Mouse (Mus musculus) kidney, adult 2 months (tissue): ENCODE measurements around the gene Bmf. TPM values are rescaled to one million over a fixed set of nuclear protein-coding genes. Genes with fewer than 3 reads are reported as not detected.

Experiments
- DNase-seq: peaks from one replicate; pipeline ENCODE4 v3.0.0; 2021
- H3K27ac ChIP-seq: fragments of 200-500 bp; 2 replicates; pipeline ENCODE4 v1.5.1; 2012; ENCODE audit warnings: low read depth, low read length, control low read depth, inconsistent platforms; ENCODE audit not compliant: insufficient read depth
- H3K27me3 ChIP-seq: fragments of 200-500 bp; replicated peaks from 2 replicates; pipeline ENCODE4 v1.6.1; 2012; ENCODE audit warnings: mild to moderate bottlenecking, moderate library complexity, low read length, inconsistent platforms; ENCODE audit not compliant: control insufficient read depth, insufficient read depth
- H3K36me3 ChIP-seq: fragments of 200-500 bp; 2 replicates; pipeline ENCODE4 v1.6.1; 2012; ENCODE audit warnings: mild to moderate bottlenecking, moderate library complexity, low read length, inconsistent platforms; ENCODE audit not compliant: control insufficient read depth, insufficient read depth
- H3K4me1 ChIP-seq: fragments of 200-500 bp; 2 replicates; pipeline ENCODE4 v1.6.1; 2011; ENCODE audit warnings: low read length; ENCODE audit not compliant: control insufficient read depth, insufficient read depth
- H3K4me3 ChIP-seq: fragments of 200-500 bp; 2 replicates; pipeline ENCODE4 v1.5.1; 2011; ENCODE audit warnings: mild to moderate bottlenecking, low read depth, low read length, control low read depth; ENCODE audit not compliant: insufficient read depth
- CTCF ChIP-seq: fragments of 200-500 bp; conservative IDR thresholded peaks from 2 replicates; pipeline ENCODE4 v1.5.1; 2011; ENCODE audit warnings: low read depth, mild to moderate bottlenecking, control low read depth, low read length, moderate library complexity, mixed read lengths; ENCODE audit not compliant: insufficient read depth, insufficient read length
- POLR2A ChIP-seq: fragments of 200-500 bp; IDR thresholded peaks from one replicate; pipeline ENCODE4 v1.6.1; 2011; ENCODE audit warnings: low read depth, low read length, control low read depth
- WGBS: fragments of 180-500 bp; shearing (Covaris S2); methylation state at CpG from one replicate; pipeline ENCODE4 v1.1.7; 2018; 5-methylcytosine and 5-hydroxymethylcytosine counted together
- polyA plus RNA-seq: library from polyadenylated mRNA; depleted of rRNA; stranded (reverse); fragments of >200 nt; gene quantifications from 2 replicates; pipeline ENCODE4 v1.2.3, GENCODE M21; 2012; rRNA removed

The Bmf gene
- 9.1 and 10.5 TPM in 2 replicates for polyA plus RNA-seq

DNA sequence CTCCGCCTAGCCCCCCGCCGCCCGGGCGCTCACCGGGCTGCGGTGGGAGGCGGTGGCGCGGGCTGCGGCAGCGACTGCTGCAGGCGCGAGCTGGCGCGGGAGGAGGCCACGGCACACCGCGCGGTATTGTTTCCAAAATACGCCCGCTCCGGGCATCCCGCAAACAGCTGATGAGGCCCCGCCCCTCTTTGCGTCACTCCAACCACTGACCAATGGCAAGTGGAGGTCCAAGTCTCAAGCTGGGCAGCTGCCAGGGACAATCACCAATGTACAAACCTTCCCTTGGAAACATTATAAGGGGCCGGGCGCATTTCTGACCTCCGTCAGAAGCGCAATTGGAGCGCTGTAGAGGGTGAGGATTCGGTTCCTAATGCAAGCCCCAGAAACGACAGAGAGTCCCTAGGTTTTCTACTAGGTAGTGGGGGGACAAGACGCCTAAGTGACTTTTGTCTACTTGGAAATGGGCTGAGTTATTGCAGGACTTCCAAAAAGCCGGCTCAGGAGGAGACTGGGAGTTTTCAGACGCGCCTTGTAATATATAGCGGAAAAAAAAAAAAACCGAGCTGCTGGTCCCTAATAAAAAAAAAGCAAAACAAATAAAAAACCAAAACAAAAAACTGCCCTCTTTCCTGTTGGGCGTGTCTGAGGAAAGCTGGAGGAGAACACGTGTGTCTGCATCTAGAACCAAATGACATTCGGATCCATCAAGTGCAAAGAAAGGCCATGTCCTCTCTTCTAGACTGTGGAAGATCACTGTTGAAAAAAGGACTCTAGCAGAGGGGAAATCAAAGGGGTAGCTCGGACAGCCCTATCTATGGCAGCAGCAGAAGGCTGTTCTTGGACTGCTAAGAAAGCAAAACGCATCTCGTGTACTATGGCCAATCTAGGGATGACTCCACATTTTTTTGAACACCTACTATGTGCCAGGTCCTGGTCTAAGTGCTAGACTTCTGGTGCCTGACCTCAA is at the start of gene Bmf:
Bmf (minus strand) TSS at position 181 of the 967 bp plus-strand sequence.
- DNase-seq: peak; percentile 100
- peaks cover 24% of the 10 kb centered on the region for H3K4me1 ChIP-seq
- no peaks in the 10 kb centered on the region for H3K36me3 ChIP-seq
- no peak for TF ChIP-seq CTCF
- TF ChIP-seq POLR2A: no peak
- 1% methylated on average over 45 of the region's 45 CpGs for WGBS
- H3K27me3 ChIP-seq: no peaks in the 10 kb centered on the region
- H3K4me3 ChIP-seq: peak within 1 kb of the TSS; percentile 68
- H3K27ac ChIP-seq: peak within 1 kb of the TSS; percentile 32

DNA sequence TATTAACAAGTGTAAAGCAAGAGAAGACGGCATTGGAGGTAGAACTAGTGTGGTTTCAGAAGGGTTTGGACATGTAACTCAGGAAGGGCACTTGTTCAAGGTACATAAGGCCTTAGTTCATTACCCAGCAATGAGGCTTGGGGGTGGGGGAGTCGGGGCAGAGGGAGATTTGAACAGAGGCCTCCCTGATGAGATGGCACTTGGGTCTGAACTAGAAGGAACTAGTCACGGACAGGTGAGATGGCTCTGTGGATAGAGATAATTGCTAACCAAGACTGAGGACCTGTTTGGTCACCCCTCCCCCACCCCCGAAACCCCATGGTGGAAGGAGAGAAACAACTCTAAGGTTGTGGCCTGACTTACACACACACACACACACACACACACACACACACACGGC is 49.6 kb upstream of the Bmf start:
- 38% methylated on average over 5 of the region's 5 CpGs for WGBS
- DNase-seq: no peak
- Histone ChIP-seq H3K27ac (no peak overlapping the region), H3K27me3 (no peaks in the 10 kb centered on the region), H3K4me1 (peaks cover 3% of the 10 kb centered on the region; the same call in 1 of the 2 replicates), H3K36me3 (no peaks in the 10 kb centered on the region), H3K4me3 (no peak overlapping the region)
- TF ChIP-seq POLR2A (no peak), CTCF (no peak)

DNA sequence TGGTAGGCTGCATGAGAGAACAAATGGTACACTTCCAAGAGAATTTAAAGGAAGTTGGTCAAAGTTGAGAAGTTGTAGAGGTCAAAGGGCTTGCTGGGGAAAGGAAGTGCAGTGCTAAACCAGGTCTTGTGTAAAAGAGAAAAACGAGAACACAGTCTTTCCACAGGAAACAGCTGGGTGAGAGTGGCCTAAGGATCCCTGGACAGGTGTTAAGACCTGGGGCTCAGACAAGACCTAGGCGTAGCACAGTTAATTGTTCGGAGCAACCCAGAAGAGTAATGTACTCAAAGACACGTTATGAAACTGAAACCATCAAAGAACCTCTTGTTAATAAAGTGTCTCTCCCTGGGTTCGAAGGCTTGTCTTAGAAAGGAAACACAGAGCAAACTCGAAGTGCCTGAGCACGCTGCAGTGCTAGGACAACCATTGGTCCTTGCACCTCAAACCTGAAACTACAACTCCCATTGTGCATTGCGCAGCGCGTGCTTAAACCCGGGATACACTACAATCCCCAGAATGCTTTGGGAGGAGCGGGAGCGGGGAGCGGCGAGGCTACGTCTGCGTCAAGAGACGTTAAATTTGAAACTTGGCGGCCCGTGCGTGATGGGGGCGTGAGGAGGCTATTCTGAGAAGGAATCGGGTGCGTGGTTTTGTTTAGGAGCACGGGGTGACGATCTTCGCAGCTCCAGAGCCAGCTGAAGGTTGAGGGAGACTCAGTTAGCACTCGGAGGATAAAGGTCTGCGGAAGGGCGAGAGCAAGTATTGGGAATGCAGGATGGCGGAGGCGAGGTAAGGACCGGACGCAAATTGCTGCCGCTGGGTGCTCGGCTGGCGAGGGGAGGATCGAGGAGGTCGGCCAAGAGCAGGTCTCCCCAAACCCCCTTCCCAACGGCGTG is 48.4 kb upstream of the Bmf start, which contains the start of gene Bub1b:
Bub1b (plus strand) TSS at position 539 of the 896 bp plus-strand sequence.
- H3K4me1 ChIP-seq: peaks cover 3% of the 10 kb centered on the region; the same call in 1 of the 2 replicates
- H3K27me3 ChIP-seq: no peaks in the 10 kb centered on the region
- peak within 1 kb of the TSS; percentile 90 for H3K4me3 ChIP-seq
- no peaks in the 10 kb centered on the region for H3K36me3 ChIP-seq
- no peak within 1 kb of the TSS for H3K27ac ChIP-seq
- no peak for TF ChIP-seq POLR2A
- TF ChIP-seq CTCF: no peak
- 4% methylated on average over 41 of the region's 41 CpGs for WGBS
- peak; percentile 95 for DNase-seq

DNA sequence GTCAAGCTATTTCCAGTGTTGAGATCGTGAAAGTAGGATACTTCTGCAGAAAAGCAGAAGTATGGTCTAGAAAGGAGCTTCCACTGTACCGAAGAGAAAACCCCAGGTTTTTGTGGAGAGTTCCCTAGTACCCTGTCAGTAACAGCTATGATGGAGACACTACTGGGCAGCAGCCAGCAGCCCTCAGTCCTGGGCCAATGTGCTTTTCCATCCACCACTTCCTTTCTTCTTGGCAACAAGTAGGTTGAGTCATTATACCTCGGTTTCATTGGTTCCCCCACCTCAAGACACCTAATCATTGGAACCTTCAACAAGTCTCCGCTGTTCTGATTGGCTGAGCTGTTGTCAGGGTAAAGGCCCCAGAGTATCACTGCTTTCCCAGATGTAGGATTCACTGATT is 41.6 kb upstream of the Bmf start:
- WGBS: 87% methylated on average over 4 of the region's 4 CpGs

DNA sequence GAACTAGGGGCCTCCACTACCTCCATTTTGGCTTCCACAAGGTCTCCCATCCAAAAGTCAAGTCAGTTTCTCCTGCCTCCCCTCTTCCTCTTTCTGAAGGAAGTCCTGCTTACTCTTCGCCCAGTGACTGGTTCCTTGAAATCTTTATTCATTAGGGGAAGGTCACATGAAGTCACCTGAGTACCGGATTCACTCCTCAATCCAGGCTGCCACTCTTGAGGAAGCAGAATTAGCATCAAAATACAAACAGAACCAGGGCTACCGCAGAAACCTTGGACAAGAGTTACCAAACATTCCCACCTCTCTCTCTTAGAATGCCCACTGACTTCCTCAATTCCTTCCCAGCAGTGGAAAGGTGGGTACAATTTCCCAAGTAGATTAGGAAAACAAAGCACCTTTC is 38.2 kb upstream of the Bmf start:
- Histone ChIP-seq H3K4me1 (no peaks in the 10 kb centered on the region), H3K27ac (no peak overlapping the region), H3K36me3 (no peaks in the 10 kb centered on the region), H3K4me3 (no peak overlapping the region), H3K27me3 (no peaks in the 10 kb centered on the region)
- WGBS: 66% methylated on average over 3 of the region's 3 CpGs
- TF ChIP-seq CTCF: no peak
- TF ChIP-seq POLR2A: no peak
- no peak for DNase-seq

More for the DNA sequence above, 41.6 kb upstream of the Bmf start:
- no peak for TF ChIP-seq CTCF
- no peak for TF ChIP-seq POLR2A
- no peaks in the 10 kb centered on the region for H3K4me1 ChIP-seq
- no peaks in the 10 kb centered on the region for H3K27me3 ChIP-seq
- no peak overlapping the region for H3K27ac ChIP-seq
- DNase-seq: no peak
- H3K36me3 ChIP-seq: no peaks in the 10 kb centered on the region
- H3K4me3 ChIP-seq: no peak overlapping the region

DNA sequence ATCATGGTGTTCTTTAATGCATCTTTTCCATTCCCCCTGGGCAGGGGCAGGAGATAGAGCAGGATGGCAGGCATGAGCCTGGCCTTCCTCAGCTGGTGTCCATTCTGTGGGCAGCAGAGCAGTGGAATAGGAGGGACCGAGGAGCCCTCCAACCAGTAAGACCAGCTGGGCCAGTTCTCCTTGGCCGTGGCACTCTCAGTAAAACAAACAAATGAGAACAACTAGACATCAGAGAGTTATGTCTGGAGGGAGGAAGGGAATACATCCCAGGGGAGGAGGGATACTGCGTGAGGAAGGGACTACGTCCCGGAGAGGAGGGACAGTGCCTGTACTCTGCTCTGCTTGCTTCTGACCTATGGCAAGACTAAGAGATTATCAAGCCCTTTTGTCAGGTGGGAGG is 36.5 kb upstream of the Bmf start:
- Histone ChIP-seq H3K27me3 (no peaks in the 10 kb centered on the region), H3K36me3 (no peaks in the 10 kb centered on the region), H3K27ac (no peak overlapping the region), H3K4me3 (no peak overlapping the region), H3K4me1 (no peaks in the 10 kb centered on the region)
- no peak for DNase-seq
- no peak for TF ChIP-seq CTCF
- no peak for TF ChIP-seq POLR2A
- 51% methylated on average over 5 of the region's 5 CpGs for WGBS

DNA sequence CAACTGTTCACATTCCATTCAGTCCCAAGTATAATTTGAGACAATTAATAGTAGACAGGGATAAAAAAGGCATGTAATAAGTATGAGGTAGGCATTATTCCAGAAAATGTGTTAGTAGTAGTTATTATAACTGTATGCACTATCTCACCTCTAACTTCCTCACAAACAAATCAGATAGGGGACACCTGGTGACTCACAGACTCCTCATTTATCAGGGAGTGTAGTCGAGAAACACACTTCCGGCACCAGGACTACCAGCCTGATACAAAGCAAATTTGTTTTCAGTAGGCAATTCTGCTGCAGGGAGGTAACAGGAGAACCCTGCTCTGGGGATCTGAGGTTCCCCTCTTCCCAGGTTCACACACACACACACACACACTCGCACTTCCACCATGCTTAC is 23.6 kb upstream of the Bmf start:
- WGBS: 67% methylated on average over 3 of the region's 3 CpGs
- DNase-seq: no peak
- no peak for TF ChIP-seq POLR2A
- TF ChIP-seq CTCF: no peak

More for the DNA sequence above, 23.6 kb upstream of the Bmf start:
- H3K4me3 ChIP-seq: no peak overlapping the region
- H3K27ac ChIP-seq: no peak overlapping the region
- H3K4me1 ChIP-seq: no peaks in the 10 kb centered on the region
- no peaks in the 10 kb centered on the region for H3K36me3 ChIP-seq
- H3K27me3 ChIP-seq: no peaks in the 10 kb centered on the region
